Mouse (Mus musculus) urinary bladder, adult 18-20 months (tissue): ENCODE results near the gene Rai2.
A peak's percentile ranks its signal among the peaks of the same experiment; 100 is the strongest.
"Not testable (repeated sequence)": the region's sequence is repeated elsewhere in the genome, so short reads cannot be mapped to it uniquely, and the experiment has no call there.

Source experiments
- DNase-seq, 2 experiments: peaks; one replicate each; pipeline ENCODE4 v3.0.0; 2022; ENCODE audit warnings: low spot score in 2 of 2, mixed read lengths in 2 of 2

Rai2 gene

GRCm38 (mm10) chrX:161716865-161717763 is at the start of gene Rai2:
Gene Rai2 (plus strand): TSS chrX:161717069.
- DNase-seq, result peak in 1 of 2 experiments; percentile 16

GRCm38 (mm10) chrX:161689336-161689735 is 27.5 kb upstream of the Rai2 start:
- no peak for DNase-seq

GRCm38 (mm10) chrX:161716503-161716864 is 385 bp upstream of the Rai2 start:
- no peak for DNase-seq

DNA sequence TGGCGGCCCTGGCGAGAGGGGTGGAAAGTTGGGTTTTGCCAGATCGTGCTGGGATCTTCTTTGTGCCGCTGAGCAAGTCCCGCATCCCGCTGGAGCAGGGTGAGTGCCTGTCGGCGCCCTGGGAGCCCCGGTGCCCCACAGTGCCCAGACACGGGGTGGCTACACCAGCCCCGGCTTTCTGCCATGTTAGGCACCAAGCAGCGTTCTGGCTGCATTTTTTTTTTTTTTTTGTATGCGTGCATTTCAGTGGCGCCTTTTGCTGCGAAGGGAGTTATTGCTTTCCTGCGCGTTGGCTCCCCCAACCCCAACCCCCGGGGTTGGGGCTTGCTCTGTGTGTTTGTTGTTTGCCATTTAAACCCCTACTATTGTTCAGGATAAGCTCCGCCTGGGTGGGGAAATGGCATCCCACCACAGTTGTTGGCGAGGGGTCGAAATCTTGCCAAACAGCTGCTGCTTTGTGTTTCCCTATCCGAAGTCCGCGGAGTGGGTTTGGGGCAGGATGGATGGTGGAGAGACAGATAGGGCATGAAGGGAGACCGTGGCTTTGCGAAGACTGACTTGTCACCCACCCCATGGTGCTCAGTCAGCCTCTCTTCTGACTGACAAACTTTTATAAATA is 1.0 kb downstream of the Rai2 start:
- no peak for DNase-seq

- DNase-seq, result peak in 1 of 2 experiments; percentile 1
Measured at GRCm38 (mm10) chrX:161718548-161718947, 1.7 kb downstream of the Rai2 start.

DNA sequence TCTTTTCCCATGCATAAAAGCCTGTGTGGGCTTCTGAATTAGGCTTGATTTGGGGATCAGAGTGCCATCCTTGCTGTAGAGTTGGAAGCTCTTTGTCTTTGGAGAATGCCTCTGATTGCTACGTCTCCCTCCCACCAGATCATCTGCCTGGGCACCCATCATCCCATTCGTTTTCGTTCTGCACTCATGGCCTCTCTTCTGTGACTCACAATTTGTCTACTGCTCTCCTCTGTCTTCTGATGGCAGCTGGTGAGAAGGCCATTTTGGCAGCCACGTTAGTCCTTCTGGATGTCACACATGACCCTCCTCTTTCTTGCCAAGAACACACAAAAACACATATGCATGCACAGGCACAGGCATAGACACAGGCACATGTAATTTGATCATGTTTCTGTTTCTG is 4.2 kb downstream of the Rai2 start:
- DNase-seq, result no peak

DNA sequence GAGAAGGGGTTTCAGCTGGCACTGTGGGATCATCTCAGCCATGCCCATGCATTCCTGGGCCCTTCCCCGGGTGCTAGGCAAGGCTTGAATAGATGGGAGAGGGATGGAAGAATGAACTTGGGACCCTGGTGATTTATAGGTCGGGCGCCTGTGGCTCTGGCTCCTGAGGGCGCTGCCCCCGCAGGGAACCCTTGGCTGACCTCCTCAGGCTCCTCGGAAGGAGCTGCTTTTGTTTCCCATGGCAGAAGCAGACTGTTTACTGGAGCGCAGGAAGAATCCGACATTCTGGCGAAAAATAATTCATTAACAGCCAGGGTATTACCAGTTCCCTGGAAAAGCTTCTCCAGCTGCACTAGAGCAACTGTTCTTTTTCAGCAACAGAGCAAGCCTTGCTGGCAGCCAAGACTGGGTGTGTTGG is 6.5 kb downstream of the Rai2 start:
- DNase-seq, result no peak

DNA sequence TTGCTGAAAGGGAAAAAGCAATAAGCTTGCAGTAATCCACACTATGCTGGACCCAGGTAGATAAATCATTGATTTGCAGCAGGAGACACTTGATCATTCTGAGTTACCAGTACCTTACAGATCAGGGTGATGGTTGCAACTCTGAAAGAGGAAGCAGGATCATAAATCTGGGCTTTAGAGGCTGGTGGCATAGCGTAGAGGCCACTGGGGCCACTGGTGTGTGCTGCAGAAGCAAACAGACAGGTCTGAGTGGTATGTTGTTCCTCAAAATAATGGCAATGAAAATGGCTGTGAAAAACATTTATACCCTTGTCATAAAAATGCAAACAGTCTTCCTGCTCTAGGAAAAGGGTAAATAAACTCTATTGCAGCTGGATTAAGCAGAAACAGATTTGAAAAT is 9.4 kb downstream of the Rai2 start:
- no peak for DNase-seq

GRCm38 (mm10) chrX:161728507-161728906 is 11.6 kb downstream of the Rai2 start:
- DNase-seq, result no peak

DNA sequence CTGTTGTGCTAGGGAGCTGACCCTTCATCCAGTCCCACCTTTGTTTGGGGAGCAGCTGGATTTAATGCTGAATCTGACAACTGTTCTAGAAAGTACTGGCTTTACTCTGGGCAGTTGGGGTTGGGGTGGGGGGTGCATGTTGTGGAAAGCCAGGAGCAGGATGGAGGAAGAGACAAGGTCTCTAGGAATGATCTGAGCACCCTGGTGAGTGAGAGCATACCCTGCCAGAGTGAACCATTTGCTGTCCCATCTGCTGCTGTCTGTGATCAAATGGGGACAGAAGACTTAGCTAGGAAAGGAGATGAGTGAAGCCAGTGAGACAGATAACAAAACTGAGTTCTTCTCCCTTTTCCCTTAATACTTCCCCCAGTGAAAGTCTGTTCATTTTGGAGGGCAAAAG is 13.2 kb downstream of the Rai2 start:
- no peak for DNase-seq

DNA sequence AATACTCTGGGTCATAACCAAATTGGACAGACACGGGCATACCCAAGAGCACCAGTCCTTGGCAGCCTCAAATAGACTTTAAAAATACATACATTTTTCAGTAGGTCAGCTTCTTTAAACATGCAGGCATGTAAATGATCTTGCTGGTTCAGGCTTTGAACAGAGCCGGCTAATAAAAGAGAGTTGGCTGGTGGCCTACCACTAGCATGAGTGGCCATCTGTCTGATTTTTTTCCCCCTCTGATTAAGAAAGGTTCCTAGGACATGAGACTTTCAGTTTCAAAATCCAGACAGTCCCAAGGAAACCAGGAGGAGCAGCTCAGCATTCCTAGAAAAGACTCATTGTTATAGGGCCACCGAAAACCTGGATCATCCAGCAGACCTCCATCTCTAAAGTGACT is 15.0 kb downstream of the Rai2 start:
- no peak for DNase-seq

GRCm38 (mm10) chrX:161733581-161734309 is 16.9 kb downstream of the Rai2 start:
- DNase-seq, result no peak

GRCm38 (mm10) chrX:161734310-161734676 is 17.4 kb downstream of the Rai2 start:
- no peak for DNase-seq

DNA sequence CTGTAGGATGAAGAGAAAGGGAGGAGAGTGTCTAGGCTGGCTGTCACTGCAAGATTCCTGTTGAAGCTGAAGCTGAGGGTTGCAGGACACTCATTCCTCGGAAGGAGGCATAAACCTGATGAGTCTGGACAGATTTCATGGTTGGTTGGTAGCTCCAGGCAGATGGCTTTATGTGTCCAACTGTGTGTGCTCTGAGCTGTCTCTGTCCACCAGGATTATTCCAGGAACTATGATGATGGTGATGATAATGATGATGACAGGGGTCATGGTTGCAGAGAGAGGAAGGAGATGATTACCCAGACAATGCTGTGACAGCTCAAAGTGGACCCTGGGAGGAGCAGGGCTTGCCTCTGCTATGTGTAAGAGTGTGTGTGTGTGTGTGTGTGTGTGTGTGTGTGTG is 22.5 kb downstream of the Rai2 start:
- no peak for DNase-seq

DNA sequence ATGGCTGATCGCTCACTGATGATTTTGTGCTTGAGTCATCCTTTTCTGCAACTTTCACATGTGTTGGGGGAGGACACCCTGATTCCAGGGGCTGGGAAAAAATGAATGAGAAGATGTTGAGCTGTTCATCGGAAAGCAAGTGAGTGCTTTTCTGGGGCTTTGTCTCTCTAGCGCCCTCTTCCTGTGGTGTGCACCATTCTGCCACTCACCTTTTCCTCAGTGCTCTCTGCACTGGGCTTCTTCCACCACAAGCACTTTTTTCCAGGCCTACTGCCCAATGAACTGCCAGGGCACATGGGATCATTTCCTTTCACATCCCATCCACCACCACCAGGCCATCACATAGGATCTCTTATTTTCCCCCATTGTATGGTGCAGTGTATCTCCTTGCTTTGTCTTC is 26.2 kb downstream of the Rai2 start:
- no peak for DNase-seq

DNA sequence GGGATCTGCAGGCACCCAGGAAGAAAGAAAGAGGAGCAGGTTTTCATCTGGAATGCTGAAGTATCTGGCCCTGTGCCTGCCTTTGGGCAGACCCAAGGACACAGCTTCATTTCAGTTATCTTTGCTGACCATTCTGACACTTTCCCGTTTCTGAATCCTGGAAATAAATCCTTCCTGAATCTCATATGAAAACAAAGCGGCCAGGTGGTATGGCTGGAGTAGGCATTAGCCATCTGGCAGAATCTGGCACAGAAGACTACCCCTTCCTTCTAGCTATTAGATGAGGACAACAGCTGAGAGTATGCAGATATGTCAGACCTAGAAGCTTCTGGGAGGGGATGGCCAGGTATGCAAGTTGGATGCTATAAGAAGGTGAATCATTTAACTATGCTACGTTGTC is 28.4 kb downstream of the Rai2 start:
- no peak for DNase-seq

DNA sequence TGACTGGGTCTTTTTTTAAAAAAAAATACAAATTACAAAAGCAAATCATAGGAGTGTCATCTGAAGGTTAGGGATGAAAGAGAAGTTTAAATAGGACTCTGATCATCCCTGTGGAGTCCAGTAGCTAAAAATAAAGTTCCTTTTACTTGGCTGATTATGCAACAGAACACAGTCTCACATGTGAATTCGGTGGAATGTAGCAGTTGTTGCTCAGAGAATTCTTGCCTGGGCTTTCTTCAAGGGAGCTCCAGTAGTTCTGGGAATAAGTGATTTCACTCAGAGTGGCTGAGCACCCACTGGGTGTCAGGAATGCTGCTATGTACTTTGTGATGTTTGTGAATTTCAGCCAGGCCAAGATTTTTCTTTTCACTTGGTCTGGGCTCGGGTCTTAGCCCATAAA is 30.5 kb downstream of the Rai2 start:
- DNase-seq, result no peak

GRCm38 (mm10) chrX:161753514-161753913 is 36.6 kb downstream of the Rai2 start:
- no peak for DNase-seq

DNA sequence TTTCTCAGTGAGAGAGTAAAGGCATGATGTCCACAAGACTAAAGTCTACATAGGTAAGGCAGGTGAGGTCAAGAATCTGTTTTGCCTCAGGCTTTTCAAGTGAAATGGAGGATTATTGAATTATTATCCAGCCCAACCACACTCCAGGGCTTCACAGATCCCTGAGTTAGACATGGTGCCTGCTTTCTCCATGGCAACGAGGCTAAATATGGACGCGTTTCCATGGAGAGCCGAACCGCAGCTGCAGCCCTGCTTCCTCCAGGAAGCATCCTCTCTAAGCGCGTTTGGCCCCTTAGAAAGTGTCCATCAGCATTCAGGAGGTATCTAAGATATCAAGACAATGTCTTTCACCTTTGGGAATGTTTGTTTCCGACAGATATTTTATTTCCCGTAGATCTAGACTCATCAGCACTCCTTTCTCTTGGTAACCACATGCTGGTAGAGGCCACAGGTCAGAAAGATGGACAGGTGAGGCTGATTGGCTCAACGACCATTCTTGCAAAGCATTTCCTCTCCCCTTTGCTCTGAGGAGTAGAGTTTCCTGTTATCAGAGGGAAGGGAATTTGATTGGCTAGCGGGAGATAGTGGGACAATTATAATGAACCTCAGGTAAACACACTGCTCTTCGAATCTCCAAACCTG is 59.6 kb downstream of the Rai2 start:
- DNase-seq, result no peak

- no peak for DNase-seq
Measured at GRCm38 (mm10) chrX:161780321-161781034, 63.6 kb downstream of the Rai2 start.

DNA sequence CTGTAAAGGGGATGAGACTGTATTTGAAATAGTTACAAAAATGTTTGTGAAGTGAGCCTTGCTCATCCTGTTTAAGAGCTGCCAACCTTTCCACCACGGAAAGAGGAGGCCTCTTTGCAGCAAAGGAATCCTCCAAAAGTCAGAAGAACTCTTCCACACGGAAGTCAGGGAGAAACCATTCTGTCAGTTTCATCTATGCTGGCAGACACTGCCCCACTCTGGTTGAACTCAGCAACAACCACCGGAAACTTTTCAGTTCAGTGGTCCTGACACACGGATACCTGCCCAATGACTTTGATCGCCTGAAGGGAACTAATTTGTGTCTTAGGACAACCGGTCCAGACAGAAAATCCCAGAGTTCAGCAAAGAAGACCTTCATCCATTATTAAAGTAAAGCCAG is 73.3 kb downstream of the Rai2 start:
- DNase-seq, result no peak

GRCm38 (mm10) chrX:161826186-161826585 is 109.3 kb downstream of the Rai2 start:
- not testable (repeated sequence) for DNase-seq
